Mouse (Mus musculus) cerebellum, adult 9-11 months (tissue): ENCODE results near the gene Birc6.
A peak's percentile ranks its signal among the peaks of the same experiment; 100 is the strongest.

ENCODE experiments used
- DNase-seq: peaks from one replicate; pipeline ENCODE4 v3.0.0; 2022

Birc6 gene

GRCm38 (mm10) chr17:74711627-74712026 lies 183.5 kb downstream of the Birc6 start:
- no peak for DNase-seq

DNA sequence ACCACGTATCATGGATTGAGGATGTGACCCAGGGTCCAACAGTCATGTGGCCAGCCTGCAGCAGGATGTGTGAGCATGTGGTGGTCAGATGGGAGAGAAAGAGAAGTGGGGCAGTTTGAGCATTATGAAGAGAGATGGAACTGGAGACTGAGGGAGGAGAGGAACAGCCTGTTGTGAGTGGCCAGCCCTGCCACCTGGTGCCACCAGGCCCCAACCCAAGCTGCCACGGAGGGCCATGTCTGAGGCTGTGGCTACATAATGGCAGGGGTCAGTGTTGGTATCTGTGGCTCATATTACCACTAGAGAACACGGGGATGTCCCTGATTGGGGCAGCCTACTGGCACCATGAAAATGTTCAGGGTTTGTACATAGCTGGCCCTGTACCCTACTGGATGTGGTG lies 187.0 kb downstream of the Birc6 start:
- DNase-seq: no peak

DNA sequence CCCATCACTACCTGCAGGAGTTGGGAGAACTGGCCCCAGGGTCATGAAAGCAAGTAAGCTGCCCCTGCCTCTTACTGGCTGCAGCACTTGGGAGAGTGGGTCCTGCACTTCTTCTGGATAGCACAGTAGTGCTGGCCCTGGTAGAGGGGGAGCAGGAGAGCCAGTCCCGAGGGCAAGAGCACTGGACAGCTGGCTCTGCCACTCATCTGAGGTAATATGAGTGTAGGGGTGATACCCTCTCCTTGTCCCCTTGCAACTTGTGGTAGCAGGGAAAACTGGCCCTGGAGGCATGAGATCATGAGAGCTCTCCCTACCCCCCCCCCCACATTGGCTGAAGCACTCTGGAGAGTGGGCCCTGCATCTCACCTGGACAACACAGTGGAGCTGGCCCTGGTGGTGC lies 187.6 kb downstream of the Birc6 start:
- no peak for DNase-seq

- no peak for DNase-seq
Measured at GRCm38 (mm10) chr17:74716643-74717042, 188.5 kb downstream of the Birc6 start.

- no peak for DNase-seq
Measured at GRCm38 (mm10) chr17:74717091-74717617, 189.1 kb downstream of the Birc6 start.

- peak; percentile 94 for DNase-seq
Measured at GRCm38 (mm10) chr17:74717618-74718151, 189.6 kb downstream of the Birc6 start, which contains the start of gene Ttc27. TSS of gene Ttc27 (plus strand) at chr17:74717732.

- DNase-seq: no peak
Measured at GRCm38 (mm10) chr17:74732872-74733271, 204.8 kb downstream of the Birc6 start.

- DNase-seq: no peak
Measured at GRCm38 (mm10) chr17:74735392-74735791, 207.3 kb downstream of the Birc6 start.

DNA sequence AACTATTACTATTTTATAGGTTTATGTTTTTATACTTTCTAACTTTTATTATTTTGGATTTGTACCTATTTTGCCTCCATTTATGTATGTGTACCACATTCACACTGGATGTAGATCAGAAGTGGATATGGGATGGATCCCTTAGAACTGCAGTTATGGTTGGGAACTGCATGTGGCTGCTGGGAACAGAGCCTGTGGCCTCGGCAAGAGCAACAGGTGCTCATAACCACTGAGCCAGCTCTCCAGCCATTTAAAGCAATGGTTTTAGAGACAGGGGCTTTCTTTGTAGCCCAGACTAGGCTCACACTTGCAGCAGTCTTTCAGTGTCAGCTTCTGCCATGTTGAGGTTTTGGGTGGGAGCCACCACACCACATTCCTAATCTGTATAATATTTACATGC lies 221.6 kb downstream of the Birc6 start:
- DNase-seq: no peak

DNA sequence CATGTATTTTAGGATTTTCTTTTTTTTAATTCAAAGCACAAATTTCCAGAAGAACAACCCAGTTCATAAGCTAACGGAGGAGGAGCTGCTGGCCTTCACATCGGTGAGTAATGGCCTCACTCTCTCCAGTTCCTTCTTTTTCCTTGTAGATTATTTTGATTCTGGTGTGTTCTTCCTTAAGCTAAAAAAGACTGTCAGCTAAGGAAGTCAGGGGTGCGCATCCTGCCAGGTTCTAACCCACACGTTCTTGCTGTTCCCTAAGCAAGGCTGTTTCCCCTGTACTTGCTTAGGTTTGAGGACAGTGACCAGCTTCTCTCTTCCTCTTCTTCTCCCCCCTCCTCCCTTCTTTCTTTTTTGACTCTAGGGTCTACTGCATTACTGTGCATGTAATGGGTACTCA lies 222.9 kb downstream of the Birc6 start:
- no peak for DNase-seq
